Mouse (Mus musculus) right cerebral cortex, postnatal 25 days (tissue): ENCODE results near the gene Gm12117.

Source experiments
- DNase-seq: peaks from one replicate; pipeline ENCODE4 v3.0.0; 2022

The Gm12117 gene

DNA sequence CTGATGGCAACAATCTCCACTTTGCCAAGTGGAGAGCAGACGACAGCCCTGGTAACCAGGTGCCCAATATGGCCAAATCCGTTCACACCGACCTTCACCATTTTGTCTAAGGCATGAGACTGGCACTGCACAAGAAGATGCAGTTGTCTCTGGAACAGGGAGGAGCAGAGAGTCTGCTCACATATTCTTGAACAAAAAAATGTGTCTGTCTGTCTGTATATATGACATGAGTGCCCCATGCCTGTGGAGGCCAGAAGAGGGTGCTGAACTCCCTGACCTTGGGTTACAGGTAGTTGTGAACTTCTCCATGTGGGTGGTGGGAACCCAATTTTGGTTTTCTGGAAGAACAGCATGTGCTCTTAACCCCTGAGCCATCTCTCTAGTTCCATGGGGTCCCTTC, at the start of gene Gm12117:
TSS of gene Gm12117 (minus strand) at position 101 of the 400 bp plus-strand sequence.
- no peak for DNase-seq

DNA sequence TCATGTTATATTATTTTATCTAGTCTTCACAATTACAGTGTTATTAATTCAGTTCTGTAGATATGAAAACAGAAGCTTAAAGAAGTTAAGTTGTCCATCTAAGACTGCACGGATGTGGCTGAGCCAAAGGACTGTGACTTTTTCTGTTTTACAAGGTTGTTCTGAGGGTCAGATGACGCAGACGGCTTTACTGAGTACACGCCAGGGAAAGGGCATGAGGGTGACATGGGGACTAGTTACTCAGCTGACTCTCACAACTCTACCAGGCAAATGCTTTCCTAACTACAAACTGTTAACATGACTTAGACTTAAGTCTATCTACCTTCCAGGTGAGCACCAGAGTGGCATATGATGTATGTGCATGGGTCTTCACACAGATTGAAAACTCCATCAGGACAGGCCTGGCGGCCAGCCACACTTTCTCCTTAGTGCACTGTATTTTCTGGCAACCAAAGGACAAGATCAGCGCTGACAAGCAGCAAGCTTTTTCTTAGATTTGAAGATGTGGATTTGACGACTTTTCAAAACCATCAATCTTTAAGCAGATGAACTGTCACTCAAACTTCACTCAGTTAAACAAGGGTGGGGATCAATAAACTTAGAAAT, 42.6 kb upstream of the Gm12117 start:
- DNase-seq = no peak

DNA sequence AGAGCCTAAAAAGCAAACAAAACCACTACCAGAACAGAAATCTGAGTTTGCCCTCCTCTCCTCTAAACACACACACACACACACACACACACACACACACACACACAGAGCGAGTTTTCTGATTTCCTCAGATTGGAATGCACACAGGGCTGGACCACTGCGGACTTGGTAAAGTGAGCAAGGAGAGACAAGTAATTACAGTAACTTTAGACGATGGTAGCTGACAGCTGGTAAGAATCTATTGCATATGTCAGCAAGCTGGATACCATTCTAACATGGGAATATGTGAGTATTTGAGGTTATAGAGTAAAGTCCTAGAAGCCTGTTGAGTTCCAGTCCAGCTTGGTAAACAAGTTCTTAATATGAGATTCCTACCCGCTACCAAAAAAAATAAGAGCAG, 33.0 kb upstream of the Gm12117 start:
- DNase-seq = no peak

DNA sequence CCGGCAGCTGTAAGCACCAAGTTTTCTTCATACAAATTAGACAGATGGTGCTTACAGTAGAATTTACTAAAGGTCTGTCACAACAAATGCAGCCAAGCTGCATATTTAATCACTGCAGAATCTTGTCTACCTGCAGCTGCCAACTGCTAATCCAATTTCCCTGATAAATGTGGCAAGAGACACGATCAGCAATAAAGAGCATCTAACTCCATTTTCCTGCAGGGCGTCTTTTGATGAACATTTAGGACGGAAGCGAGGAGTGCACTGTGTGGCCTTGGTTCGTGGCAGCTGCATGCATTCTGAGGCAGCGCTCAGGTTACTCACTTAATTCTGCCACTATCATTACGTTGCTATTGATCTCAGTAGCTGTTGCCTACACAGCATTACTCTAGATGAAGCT, 24.3 kb upstream of the Gm12117 start:
- no peak for DNase-seq

DNA sequence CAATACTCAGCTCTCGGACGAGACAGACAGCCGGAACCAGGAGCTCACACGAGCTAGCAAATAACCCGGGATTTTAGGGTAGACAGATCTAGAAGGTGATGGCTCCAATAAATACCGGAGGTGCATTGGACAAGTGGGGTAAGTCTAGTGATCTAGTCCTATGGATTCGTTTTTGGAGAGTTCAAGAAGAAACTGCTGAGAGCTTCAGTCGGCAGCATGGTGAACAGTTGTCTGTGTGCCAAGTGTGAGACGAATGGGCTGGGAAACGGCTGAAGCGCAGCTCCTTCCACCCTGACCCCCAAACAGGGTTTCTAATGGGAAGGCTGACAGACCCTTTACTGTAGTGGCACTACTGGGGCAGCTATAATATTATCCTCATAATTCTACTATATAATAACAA, 22.8 kb upstream of the Gm12117 start:
- no peak for DNase-seq

DNA sequence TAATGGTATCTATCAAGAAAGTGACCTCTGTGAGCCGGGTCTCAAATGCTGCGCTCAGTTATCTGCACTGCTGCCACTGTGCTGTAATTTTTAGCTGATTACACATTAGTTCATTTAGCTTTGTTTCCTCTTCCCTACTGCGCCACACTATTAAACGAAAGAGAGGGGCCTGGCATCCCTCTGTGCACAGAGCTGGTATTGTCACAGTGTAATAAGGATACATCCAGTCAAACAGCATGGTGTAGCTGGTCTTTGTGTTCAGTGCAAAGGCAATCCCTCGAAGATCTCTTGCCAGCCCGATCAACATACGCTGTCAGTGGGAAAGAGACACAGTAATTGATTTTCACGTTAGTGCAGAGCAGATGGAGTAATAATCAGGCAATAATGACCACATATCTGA, 20.6 kb upstream of the Gm12117 start:
- DNase-seq = no peak

DNA sequence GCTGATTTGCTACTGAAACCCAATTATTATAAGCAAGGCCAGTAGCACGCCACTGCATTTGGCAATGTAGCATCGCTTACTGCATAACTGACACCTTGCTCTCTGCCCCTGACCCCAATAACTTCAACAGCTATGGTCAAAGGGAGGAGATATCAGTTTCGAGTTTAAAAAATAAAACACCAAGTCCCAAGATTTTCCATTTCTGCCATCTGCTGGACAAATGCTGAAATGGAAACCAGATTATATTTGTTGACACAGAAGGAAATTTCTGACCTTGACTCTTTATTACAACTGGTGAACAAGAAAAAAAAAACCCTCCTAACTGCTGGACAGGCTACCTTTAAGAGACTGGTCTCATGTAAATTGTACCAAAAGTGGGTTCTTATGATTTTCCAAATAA, 18.9 kb upstream of the Gm12117 start:
- no peak for DNase-seq

DNA sequence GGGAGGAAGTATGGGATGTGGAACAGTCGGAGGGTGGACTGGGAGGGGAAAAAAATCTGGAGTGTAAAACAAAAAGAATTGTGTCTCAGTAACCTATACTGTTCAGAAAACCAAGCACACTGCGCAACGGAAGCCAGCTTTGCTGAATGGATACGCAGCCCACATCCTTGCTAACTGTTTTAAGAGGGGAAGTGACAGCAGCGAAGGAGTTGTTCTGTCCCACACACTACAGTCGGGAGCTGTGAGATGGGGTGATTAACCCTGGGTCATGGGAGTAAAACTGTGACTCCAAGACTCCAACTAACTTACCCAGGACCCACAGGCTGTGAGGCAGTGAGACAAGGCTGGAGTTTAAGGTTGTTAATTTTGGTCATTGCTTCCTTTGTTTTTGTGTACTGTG, 17.5 kb upstream of the Gm12117 start:
- DNase-seq = no peak

DNA sequence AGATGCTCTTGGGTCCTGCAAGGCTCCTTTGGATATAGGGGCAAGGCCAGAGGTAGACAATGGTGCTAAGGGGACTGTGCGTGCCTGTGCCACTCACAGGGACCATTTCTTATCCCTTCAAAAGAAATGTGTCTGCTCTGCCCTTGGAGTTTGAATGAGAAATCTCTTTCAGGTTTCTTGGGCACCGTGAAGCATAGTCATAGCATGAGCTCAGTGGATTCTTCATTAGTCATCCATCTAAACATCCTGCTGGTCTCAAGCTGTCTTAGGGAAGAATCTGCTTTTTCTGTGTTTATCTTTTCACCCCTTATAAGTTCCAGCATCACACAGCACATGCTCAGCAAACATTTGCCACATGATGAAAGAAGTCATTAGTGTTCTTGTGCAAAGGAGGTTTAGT, 2.0 kb upstream of the Gm12117 start:
- no peak for DNase-seq

DNA sequence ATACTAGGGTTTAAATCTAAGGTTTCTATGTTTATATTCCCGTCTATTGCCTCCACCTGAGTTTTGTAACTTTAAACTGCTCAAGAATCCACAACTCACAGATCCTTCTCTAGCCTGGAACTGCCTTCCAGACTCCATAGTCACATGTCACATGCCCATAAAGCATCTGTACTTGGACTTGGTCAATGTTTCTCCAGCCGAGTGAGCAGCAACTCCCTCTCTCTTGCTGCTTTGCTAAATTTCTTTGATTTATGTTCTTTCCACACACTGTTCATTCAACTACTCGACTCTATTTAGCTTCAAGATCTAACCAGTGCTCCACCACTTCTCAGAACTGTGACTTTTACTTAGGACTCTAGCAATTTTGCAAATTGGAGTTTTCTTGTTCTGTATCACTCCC, 1.7 kb downstream of the Gm12117 start:
- no peak for DNase-seq

DNA sequence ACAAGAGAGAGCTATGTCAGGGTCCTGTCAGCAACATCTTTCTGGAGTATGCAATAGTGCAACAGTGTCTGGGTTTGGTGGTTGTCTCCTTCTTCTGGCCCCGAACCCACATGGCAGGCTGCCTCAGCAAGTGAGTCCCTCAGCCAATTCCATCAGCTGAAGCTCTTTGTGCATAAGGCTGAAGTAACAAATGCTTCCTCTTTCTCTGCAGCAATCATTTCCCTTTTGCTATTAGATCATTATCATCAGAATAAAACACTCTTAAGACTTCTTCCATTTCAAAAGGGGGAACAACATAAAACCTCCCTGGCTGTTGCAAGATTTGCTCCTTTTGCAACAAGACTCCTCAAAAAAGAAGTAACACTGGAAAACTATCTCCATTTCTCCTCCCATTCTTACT, 2.2 kb downstream of the Gm12117 start:
- DNase-seq = no peak

DNA sequence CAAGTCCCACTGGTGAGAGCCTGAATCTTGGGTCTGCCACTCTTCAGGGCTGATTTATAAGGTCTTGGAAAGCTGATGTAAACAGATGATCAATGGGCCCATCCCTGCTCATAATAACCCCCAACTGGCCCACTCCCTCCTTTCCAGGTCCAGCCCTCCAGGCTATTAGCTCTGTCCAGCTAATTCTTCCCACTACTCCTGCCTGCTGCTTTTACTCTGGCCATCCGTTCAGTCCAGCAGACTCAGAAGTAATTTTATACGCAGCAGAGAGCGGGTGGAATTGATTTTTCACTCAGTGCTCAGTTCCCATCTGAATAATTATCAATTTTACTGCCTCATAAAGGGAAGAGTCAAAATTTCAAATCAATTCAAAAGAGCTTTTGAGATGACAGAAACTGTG, 36.2 kb downstream of the Gm12117 start:
- DNase-seq = no peak

DNA sequence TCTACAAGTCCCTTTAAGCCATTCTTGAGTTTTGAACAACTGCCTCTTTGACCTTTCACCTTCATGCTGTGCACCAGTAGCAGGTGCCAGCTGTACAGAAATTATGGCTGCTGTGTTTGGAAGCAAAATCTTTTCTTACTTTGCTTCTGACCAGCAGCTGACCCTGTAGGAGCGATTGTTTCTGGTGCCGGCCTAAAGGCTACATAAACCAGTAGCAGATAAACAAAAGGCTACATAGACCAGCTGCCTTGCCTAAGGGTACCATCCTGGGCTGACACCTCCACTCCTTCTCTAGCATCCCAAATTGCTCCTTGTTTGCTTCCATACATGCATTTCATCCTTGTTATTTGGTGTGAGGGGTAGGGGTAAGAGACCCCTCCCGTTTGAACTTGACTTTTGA, 42.4 kb downstream of the Gm12117 start:
- no peak for DNase-seq

DNA sequence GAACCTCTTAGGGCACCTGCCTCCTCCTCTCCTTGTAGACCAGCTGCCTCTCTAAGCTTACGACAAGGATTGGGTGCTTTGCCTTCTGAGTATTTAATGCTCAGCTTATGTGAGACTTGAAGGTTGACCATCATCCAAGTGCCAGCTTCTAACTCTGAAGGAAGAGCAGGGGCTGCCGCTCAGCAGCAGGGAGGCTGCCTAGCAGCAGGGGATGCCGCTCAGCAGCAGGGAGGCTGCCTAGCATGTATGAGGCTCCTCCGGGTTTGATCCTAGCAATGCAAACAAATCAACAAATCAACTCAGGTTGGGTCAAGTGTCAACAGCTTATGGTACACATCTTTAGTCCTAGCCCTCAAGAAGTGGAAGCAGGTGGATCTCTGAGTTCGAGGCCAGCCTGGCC, 44.5 kb downstream of the Gm12117 start:
- no peak for DNase-seq

DNA sequence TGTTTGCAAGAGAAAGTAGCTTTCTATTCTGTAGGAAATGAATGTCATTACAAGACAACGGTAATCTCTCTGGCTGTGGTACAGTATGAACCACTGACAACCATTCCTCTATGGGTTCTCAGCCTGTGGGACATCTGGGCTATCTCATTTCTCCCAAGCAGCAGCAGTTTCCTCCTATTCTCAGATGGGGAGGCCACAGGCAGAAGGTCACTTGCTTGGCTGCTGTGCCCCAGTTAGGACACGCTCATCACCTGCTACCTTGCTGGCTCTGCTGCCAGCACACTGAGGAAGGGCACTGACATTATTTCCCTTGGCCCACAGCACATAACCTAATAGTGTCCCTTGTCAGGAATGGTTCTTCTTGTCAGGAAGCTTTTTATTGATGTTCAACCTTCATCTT, 48.4 kb downstream of the Gm12117 start:
- DNase-seq = no peak

DNA sequence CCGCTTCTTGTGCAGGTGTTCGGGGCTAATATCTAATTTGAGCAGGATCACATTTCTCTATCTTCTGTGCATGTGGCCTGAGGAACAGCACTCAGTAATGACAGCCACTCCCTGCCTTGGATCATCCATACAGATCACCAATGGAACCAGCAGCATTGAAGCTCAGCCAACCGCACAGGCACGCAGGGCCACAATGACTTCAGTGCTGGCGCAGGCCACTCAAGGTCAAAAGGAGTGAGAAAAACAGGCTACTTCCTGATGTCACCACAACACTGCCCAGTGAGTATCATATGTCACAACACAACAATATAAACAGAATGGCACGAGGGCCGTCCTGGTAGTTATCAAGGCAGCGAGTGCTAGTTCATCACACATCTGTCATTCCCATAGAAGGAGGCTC, 50.0 kb downstream of the Gm12117 start:
- no peak for DNase-seq
